Mouse (Mus musculus) neural tube, embryonic 15.5 days (tissue): ENCODE measurements around the gene Ppp2ca. TPM values are rescaled to one million over a fixed set of nuclear protein-coding genes. Genes with fewer than 3 reads are reported as not detected.

Experiments used
- ATAC-seq: fragments of 200-750 bp; cut with Nextera tagmentation; 2 replicates; pipeline ENCODE4 v1.8.0; 2017; ENCODE audit warnings: mild to moderate bottlenecking, moderate TSS enrichment, moderate library complexity; ENCODE audit not compliant: low FRiP score
- H3K27ac ChIP-seq: fragments of 300-500 bp; sonication (generic); replicated peaks from 2 replicates; pipeline ENCODE4 v1.5.1; 2015; ENCODE audit warnings: mild to moderate bottlenecking, inconsistent platforms
- H3K27me3 ChIP-seq: fragments of 300-500 bp; sonication (generic); replicated peaks from 2 replicates; pipeline ENCODE4 v1.6.1; 2015; ENCODE audit warnings: inconsistent platforms
- H3K36me3 ChIP-seq: fragments of 300-500 bp; sonication (generic); 2 replicates; pipeline ENCODE4 v1.6.1; 2015; ENCODE audit warnings: inconsistent platforms
- H3K4me1 ChIP-seq: fragments of 300-500 bp; sonication (generic); 2 replicates; pipeline ENCODE4 v1.6.1; 2015; ENCODE audit warnings: inconsistent platforms
- H3K4me2 ChIP-seq: fragments of 300-500 bp; sonication (generic); 2 replicates; pipeline ENCODE4 v1.6.1; 2015; ENCODE audit warnings: inconsistent platforms, mild to moderate bottlenecking, moderate library complexity
- H3K4me3 ChIP-seq: fragments of 300-500 bp; sonication (generic); replicated peaks from 2 replicates; pipeline ENCODE4 v1.5.1; 2015; ENCODE audit warnings: mild to moderate bottlenecking, inconsistent platforms
- H3K9ac ChIP-seq: fragments of 300-500 bp; sonication (generic); replicated peaks from 2 replicates; pipeline ENCODE4 v1.6.1; 2015; ENCODE audit warnings: mild to moderate bottlenecking, inconsistent platforms
- H3K9me3 ChIP-seq: fragments of 300-500 bp; sonication (generic); replicated peaks from 2 replicates; pipeline ENCODE4 v1.6.1; 2016; ENCODE audit warnings: inconsistent platforms
- WGBS: fragments of 180-500 bp; shearing (Covaris S2); methylation state at CpG from one replicate; pipeline ENCODE4 v1.1.7; 2015; ENCODE audit warnings: mixed read lengths; 5-methylcytosine and 5-hydroxymethylcytosine counted together
- polyA plus RNA-seq: library from polyadenylated mRNA; unstranded; fragments of >200 nt; fragmentation: Nextera tagmentation; extraction: Ambion mirVana; gene quantifications from 2 replicates; pipeline ENCODE4 v1.2.1, GENCODE M21; 2015

Ppp2ca gene
- polyA plus RNA-seq, 1 experiment from 2014 or later = 130 TPM

DNA sequence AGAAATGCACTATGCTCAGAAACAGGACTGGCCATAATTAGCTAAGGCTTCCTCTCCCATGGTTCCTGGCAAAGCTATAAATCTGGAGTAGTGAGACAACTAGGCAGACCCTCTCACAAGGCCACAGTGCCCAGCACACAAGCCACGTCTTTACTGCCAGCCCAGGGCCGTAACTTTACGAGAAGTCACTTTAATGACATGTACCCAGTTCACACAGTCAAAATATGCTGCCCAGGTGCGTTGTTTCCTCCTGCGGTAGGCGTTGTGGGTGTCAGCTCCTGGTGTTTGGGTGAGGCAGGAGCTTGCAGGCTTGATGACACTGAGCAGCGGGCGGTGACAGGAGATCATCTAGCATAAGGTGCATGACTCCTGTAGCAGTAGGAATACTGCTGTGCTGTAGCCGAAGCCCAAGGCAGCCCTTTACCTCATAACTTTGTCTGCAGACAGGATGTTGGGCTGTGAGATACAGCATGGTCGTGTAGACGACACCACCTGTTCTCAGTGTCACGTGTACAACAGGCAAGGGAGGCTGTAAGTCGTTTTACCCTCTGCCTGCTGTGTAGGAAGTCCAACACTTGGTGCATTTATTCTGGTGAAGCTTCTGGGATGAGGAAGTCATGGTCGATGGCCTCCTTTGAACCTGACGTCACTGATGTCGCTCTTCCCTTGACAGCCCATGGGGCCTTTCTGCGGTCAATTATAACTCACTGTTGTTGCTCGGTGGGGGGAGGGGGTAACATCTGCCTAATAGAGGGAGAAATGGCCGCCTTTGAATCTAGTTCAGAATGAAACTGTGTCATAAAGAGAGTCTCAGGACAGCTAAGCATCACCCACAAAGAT is 22.5 kb upstream of the Ppp2ca start:
- no peak overlapping the region for H3K9ac ChIP-seq
- WGBS = 59% methylated on average over 19 of the region's 19 CpGs
- ATAC-seq = no peak

DNA sequence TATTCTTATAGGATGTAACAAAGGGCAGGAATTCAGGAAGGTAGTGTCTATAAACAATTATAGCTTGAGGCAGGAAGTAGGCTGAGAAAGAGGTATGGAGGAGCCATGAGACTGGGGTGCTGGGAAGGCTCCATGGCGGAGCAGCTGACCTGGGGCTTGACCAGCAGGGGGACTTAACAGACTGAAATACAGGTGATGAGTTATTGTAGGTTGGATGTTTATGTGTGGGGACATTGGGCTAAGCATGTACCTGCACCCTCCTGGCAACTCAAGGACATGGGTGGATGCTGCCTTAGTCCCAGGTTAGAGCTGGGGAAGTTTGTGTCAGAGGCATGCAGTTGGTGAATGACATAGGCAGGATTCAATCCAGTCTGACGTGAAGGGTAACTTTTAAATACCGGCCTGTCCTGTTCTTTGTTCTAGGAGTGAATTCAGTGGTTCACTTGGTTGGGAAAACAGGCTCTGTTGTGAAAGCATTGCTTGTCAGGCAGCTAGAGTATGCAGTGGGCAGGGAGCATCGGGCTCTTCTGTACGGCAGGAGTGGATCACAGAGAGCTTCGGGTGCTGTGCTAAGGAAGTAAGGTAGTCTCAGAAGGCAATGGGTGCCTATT is 21.6 kb upstream of the Ppp2ca start:
- Histone ChIP-seq H3K36me3 (no peaks in the 10 kb centered on the region), H3K27ac (no peak overlapping the region), H3K9me3 (no peaks in the 10 kb centered on the region), H3K27me3 (no peaks in the 10 kb centered on the region), H3K4me3 (no peak overlapping the region), H3K4me2 (no peak overlapping the region), H3K9ac (no peak overlapping the region), H3K4me1 (no peaks in the 10 kb centered on the region)
- ATAC-seq = no peak
- 90% methylated on average over 6 of the region's 6 CpGs for WGBS

More for the DNA sequence above, 22.5 kb upstream of the Ppp2ca start:
- no peaks in the 10 kb centered on the region for H3K36me3 ChIP-seq
- H3K4me1 ChIP-seq = no peaks in the 10 kb centered on the region
- H3K27ac ChIP-seq = no peak overlapping the region
- H3K27me3 ChIP-seq = no peaks in the 10 kb centered on the region
- H3K9me3 ChIP-seq = no peaks in the 10 kb centered on the region
- H3K4me2 ChIP-seq = no peak overlapping the region
- H3K4me3 ChIP-seq = no peak overlapping the region

- Histone ChIP-seq H3K4me1 (no peaks in the 10 kb centered on the region), H3K4me3 (no peak overlapping the region), H3K36me3 (no peaks in the 10 kb centered on the region), H3K9ac (no peak overlapping the region), H3K4me2 (no peak overlapping the region), H3K9me3 (no peaks in the 10 kb centered on the region), H3K27me3 (no peaks in the 10 kb centered on the region), H3K27ac (no peak overlapping the region)
- no peak for ATAC-seq
- WGBS = 88% methylated on average over 4 of the region's 4 CpGs
Measured at GRCm38 (mm10) chr11:52077939-52078338, 20.5 kb upstream of the Ppp2ca start.

GRCm38 (mm10) chr11:52079978-52080377 is 18.5 kb upstream of the Ppp2ca start:
- no peaks in the 10 kb centered on the region for H3K4me1 ChIP-seq
- no peaks in the 10 kb centered on the region for H3K36me3 ChIP-seq
- H3K27me3 ChIP-seq = no peaks in the 10 kb centered on the region
- H3K9ac ChIP-seq = no peak overlapping the region
- no peak overlapping the region for H3K27ac ChIP-seq
- H3K4me2 ChIP-seq = no peak overlapping the region
- H3K4me3 ChIP-seq = no peak overlapping the region
- H3K9me3 ChIP-seq = no peaks in the 10 kb centered on the region
- ATAC-seq = no peak
- 19% methylated on average over 5 of the region's 5 CpGs for WGBS

- no peak for ATAC-seq
- Histone ChIP-seq H3K36me3 (no peaks in the 10 kb centered on the region), H3K4me2 (no peak overlapping the region), H3K27ac (no peak overlapping the region), H3K4me3 (no peak overlapping the region), H3K9me3 (no peaks in the 10 kb centered on the region), H3K9ac (no peak overlapping the region), H3K4me1 (no peaks in the 10 kb centered on the region), H3K27me3 (no peaks in the 10 kb centered on the region)
- 91% methylated on average over 2 of the region's 2 CpGs for WGBS
Measured at GRCm38 (mm10) chr11:52080656-52081055, 17.8 kb upstream of the Ppp2ca start.

GRCm38 (mm10) chr11:52085857-52086203 is 12.7 kb upstream of the Ppp2ca start:
- ATAC-seq = peak; percentile 59; the same call in 1 of the 2 replicates
- no peak overlapping the region for H3K9ac ChIP-seq
- no peaks in the 10 kb centered on the region for H3K9me3 ChIP-seq
- H3K27ac ChIP-seq = peak overlapping the region; percentile 79
- H3K36me3 ChIP-seq = no peaks in the 10 kb centered on the region
- no peaks in the 10 kb centered on the region for H3K27me3 ChIP-seq
- H3K4me1 ChIP-seq = no peaks in the 10 kb centered on the region
- peak overlapping the region; percentile 23; the same call in 1 of the 2 replicates for H3K4me2 ChIP-seq
- 57% methylated on average over 4 of the region's 4 CpGs for WGBS
- H3K4me3 ChIP-seq = no peak overlapping the region

DNA sequence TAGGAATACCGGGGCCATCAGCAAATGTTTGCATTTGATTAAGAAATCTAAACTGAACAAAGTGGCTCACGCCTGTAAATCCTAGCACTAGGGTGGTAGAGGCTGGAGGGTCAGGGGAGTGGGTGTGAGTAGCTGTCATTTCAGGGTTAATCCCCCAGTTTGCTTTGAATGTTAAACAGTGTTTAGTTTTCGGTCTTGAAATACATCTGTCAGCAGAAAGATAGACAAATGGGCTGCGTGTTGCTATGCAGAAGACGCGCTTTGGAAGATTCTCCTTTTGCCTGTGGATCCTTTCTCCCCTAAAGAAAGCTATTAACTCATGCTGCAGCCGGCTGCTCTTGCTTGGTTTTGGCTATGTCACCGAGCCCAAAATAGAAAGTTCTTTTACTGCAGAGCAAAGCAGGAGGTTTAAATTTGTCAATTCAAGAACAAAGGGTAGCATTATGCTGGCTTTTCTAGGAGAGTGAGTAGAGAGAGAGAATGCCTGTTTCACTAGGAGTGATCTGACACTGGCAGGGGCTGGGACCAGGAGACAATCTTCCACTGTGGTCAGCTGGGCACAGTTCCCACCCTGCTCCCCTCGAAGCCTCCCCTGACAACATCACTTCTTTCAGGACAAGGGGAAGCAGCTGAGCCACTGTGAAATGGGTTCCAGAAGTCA is 12.1 kb upstream of the Ppp2ca start:
- ATAC-seq = peak; percentile 91
- H3K4me1 ChIP-seq = no peaks in the 10 kb centered on the region
- peak overlapping the region; percentile 23; the same call in 1 of the 2 replicates for H3K4me2 ChIP-seq
- H3K4me3 ChIP-seq = no peak overlapping the region
- H3K27ac ChIP-seq = peak overlapping the region; percentile 79
- WGBS = 40% methylated on average over 9 of the region's 9 CpGs
- H3K36me3 ChIP-seq = no peaks in the 10 kb centered on the region
- no peaks in the 10 kb centered on the region for H3K27me3 ChIP-seq
- H3K9ac ChIP-seq = no peak overlapping the region
- H3K9me3 ChIP-seq = no peaks in the 10 kb centered on the region

- no peaks in the 10 kb centered on the region for H3K27me3 ChIP-seq
- no peak for ATAC-seq
- no peak overlapping the region for H3K4me2 ChIP-seq
- H3K27ac ChIP-seq = no peak overlapping the region
- H3K4me3 ChIP-seq = no peak overlapping the region
- no peaks in the 10 kb centered on the region for H3K9me3 ChIP-seq
- 75% methylated on average over 8 of the region's 8 CpGs for WGBS
- H3K9ac ChIP-seq = no peak overlapping the region
- H3K4me1 ChIP-seq = no peaks in the 10 kb centered on the region
- H3K36me3 ChIP-seq = no peaks in the 10 kb centered on the region
Measured at GRCm38 (mm10) chr11:52089291-52089690, 9.2 kb upstream of the Ppp2ca start.

DNA sequence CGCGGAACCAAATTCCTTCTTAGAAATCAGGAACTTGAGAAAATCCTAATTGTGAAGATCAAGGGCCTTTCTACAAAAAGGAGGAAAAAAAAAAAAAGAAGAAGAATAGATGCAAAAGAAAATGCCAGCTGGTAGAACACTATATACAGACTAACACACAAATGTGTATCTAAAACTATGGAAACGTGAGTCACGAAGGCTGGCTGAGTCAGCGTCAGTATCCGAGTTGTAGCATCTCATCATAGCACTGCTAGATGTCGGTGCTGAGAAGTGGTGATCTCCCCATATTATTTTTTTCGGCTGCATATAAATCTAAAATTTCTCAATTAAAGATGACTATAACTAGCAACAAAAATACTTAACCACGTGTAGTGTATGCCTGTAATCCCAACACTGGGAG is 7.2 kb upstream of the Ppp2ca start:
- Histone ChIP-seq H3K4me1 (no peaks in the 10 kb centered on the region), H3K27me3 (no peaks in the 10 kb centered on the region), H3K36me3 (no peaks in the 10 kb centered on the region), H3K9ac (no peak overlapping the region), H3K27ac (no peak overlapping the region), H3K4me2 (no peak overlapping the region), H3K4me3 (no peak overlapping the region), H3K9me3 (no peaks in the 10 kb centered on the region)
- 91% methylated on average over 9 of the region's 9 CpGs for WGBS
- ATAC-seq = no peak

DNA sequence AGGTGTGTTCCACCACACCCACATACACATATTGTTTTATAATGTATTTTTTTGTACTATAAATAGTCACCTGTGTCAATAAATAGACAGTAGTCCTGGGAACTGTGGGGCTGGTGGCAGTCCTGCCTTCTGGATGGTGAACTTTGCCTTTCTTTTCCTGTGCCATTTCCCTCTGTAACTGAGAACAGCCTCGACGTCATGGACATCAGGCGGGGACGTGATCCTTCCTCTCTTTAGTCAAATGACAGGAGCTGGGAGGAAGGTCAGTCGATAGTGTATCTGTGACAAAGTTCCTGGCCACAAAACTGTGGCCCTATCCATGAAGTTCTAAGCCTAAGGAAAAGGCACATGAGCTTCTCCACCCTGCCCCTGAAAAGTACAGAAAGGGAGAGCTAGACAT is 3.9 kb upstream of the Ppp2ca start:
- Histone ChIP-seq H3K4me3 (no peak overlapping the region), H3K4me2 (no peak overlapping the region), H3K9ac (no peak overlapping the region), H3K9me3 (no peaks in the 10 kb centered on the region), H3K4me1 (peaks cover 7% of the 10 kb centered on the region), H3K27ac (no peak overlapping the region), H3K27me3 (no peaks in the 10 kb centered on the region), H3K36me3 (no peaks in the 10 kb centered on the region)
- WGBS = 72% methylated on average over 5 of the region's 5 CpGs
- ATAC-seq = no peak

DNA sequence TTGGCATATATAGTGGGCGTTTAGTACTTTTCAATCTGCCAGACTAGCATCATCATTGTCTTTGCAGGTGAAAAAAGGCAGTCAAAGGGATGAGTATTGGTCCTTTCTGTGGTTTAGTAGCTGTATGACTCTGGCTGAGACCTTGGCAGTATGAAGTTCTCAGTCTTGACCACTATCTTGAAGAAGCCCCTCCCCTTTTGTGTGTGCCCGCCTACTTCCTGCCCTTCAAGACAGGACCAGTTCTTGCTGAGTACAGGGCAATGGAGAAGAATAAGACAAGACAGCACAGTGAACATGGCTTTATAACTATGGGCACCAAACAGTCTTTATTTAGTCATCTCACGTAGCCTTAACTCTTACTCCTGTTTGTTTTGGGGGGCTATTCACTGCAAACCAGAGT is 1.5 kb upstream of the Ppp2ca start:
- H3K36me3 ChIP-seq = no peaks in the 10 kb centered on the region
- H3K27me3 ChIP-seq = no peaks in the 10 kb centered on the region
- peaks cover 29% of the 10 kb centered on the region for H3K4me1 ChIP-seq
- no peak for ATAC-seq
- H3K4me3 ChIP-seq = no peak overlapping the region
- H3K27ac ChIP-seq = no peak overlapping the region
- WGBS = 82% methylated on average over 3 of the region's 3 CpGs
- H3K9ac ChIP-seq = no peak overlapping the region
- no peak overlapping the region for H3K4me2 ChIP-seq
- H3K9me3 ChIP-seq = no peaks in the 10 kb centered on the region

- Histone ChIP-seq H3K9ac (no peak overlapping the region), H3K4me3 (peak overlapping the region; percentile 86; the same call in 1 of the 2 replicates), H3K9me3 (no peaks in the 10 kb centered on the region), H3K36me3 (no peaks in the 10 kb centered on the region), H3K4me2 (peak overlapping the region; percentile 91), H3K4me1 (peaks cover 31% of the 10 kb centered on the region), H3K27ac (peak overlapping the region; percentile 99), H3K27me3 (no peaks in the 10 kb centered on the region)
- WGBS = 75% methylated on average over 2 of the region's 2 CpGs
- ATAC-seq = no peak
Measured at GRCm38 (mm10) chr11:52097596-52097995, 885 bp upstream of the Ppp2ca start.
